Mouse (Mus musculus) ES-Bruce4 (cell line): ENCODE measurements at regions not wholly inside any gene's neighbourhood (a gene's known extent, or its start where the extent isn't known, plus 50 kb on each side); places are given as distances from the start of the nearest gene placed in this dataset.

Experiments
- CTCF ChIP-seq: IDR thresholded peaks from one replicate; pipeline ENCODE4 v1.8.1; 2011; ENCODE audit warnings: low read depth, low read length
- EP300 ChIP-seq: IDR thresholded peaks from 2 replicates; pipeline ENCODE4 v1.6.1; 2011; ENCODE audit warnings: low read depth, low read length; ENCODE audit not compliant: insufficient read depth
- POLR2A ChIP-seq: IDR thresholded peaks from one replicate; pipeline ENCODE4 v1.8.1; 2011; ENCODE audit warnings: low read length; ENCODE audit not compliant: insufficient read depth

- TF ChIP-seq EP300 (no peak), CTCF (no peak), POLR2A (no peak)
Measured at GRCm38 (mm10) chr9:33483541-33483846, 847.5 kb downstream of the Ets1 start.
